Mouse (Mus musculus) adrenal gland, postnatal 10 days (tissue): ENCODE data around the gene Olfr600. TPM values are rescaled to one million over a fixed set of nuclear protein-coding genes. Genes with fewer than 3 reads are reported as not detected.
"Not testable (repeated sequence)": the region's sequence is repeated elsewhere in the genome, so short reads cannot be mapped to it uniquely, and the experiment has no call there.

ENCODE experiments used
- DNase-seq: peaks from one replicate; pipeline ENCODE4 v3.0.0; 2021; ENCODE audit warnings: mixed read lengths
- long read RNA-seq, 2 experiments: library from polyadenylated mRNA; stranded (forward); transcript quantifications; one replicate each; pipeline ENCODE4 v2.0.0; 2021
- total RNA-seq, 2 experiments: library from RNA; stranded (reverse); gene quantifications; 2 replicates each; pipeline ENCODE4 v1.2.3; 2021

The Olfr600 gene
- total RNA-seq, result not detected
- long read RNA-seq, experiment 1, result 0 reads
- long read RNA-seq, experiment 2, result 0 reads

DNA sequence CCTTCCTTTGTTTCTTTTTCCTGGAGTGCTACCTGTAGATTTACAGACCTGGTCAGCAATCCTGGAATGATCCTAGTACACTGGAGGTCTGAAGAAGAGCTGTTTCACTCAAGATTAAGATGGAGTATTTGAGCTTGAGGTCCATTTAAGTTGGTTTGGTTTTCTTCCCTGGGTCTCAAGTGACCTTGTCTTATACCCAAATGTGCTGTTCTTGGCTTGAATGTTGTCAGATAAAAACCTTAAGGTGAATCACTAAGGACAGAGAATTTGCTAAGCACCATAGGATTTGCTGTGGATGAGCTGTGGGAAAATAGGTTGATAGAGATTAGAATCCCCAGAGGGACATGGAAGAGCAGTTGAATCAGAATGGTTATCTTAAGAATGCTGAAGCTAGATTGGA, at the start of gene Olfr600:
Gene Olfr600, minus strand, starts transcription at position 101 of the 400 bp plus-strand sequence.
- DNase-seq, result no peak

DNA sequence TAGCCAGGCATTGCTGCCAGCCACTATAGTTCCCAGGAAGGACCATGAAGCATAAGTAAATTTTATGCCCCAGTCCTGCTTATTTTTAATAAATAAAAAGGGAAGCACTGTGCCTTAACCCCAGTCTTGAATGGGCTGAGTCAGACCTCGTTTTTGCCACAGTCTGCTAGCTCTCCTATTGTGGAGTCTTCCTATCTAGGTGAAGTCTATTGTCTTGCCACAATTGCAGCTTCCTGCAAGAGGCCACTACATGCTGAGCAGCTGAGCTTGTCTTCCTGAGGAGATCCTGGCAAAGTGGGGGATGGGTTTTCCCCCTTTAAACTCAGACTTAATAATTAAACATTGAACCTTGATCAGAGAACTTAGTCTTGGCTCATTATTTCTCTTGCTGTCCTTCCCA, 49.5 kb upstream of the Olfr600 start:
- DNase-seq, result no peak

DNA sequence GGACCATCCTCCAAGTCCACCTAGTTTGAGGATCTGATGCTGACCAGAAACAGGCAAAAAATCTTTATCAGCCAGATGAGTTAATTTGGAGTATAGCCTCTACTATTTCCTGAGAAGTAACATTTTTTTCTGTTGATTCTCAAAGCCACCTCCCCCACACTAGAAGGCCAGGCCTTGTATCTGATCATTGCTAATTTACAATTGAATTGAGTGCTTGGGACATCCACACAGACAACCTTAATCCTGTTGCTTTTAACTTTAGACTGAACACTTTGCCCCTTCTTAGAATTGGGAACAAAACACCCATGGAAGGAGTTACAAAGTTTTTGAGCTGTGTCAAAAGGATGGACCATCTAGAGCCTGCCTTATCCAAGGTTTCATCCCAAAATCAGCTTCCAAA, 48.3 kb upstream of the Olfr600 start:
- DNase-seq, result no peak

- no peak for DNase-seq
These were observed 36.6 kb upstream of the Olfr600 start, which contains the start of gene Olfr603 for GRCm38 (mm10) chr7:103386077-103386476. Olfr603 (minus strand) TSS chr7:103386177.

GRCm38 (mm10) chr7:103362555-103362954, 13.1 kb upstream of the Olfr600 start, which contains the start of gene Olfr601:
Olfr601 (minus strand) TSS chr7:103362655.
- no peak for DNase-seq

GRCm38 (mm10) chr7:103335617-103336016, 13.9 kb downstream of the Olfr600 start, which contains the start of gene Olfr599:
Olfr599 (plus strand) TSS chr7:103335917.
- no peak for DNase-seq

GRCm38 (mm10) chr7:103323268-103323667, 26.2 kb downstream of the Olfr600 start, which contains the start of gene Olfr598:
Olfr598 (plus strand) TSS chr7:103323568.
- no peak for DNase-seq

GRCm38 (mm10) chr7:103316015-103316414, 33.5 kb downstream of the Olfr600 start, which contains the start of gene Olfr597:
Olfr597 (plus strand) TSS chr7:103316315.
- DNase-seq, result not testable (repeated sequence)

DNA sequence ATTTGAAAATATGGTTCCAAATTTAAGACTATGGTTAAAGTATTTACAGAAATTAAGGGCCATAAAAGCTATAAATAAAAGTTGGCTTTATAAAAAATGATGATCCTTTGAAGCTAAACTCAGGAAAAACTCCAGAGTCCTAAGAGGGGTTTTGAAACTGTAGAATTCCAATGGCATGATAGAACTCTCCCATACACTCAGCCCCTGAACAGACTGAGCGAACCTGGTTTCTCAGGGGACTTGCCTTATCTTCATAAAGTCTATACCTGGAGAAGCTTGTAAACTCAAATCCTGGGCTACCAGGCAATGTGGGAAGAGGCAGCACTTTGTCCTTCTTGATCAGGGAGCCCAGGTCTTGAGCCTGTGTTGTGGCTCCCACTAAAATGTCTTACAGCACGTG, 44.1 kb downstream of the Olfr600 start, which contains the start of gene Olfr596:
Gene Olfr596, plus strand, starts transcription at position 301 of the 400 bp plus-strand sequence.
- DNase-seq, result not testable (repeated sequence)

Other genes starting within 250 kb of the Olfr600 start
- not detected for gene Olfr586, start 224.0 kb downstream of the Olfr600 start, total RNA-seq
- gene Olfr588-ps1, start 208.8 kb downstream of the Olfr600 start, total RNA-seq, result not detected
- gene Olfr589, start 193.3 kb downstream of the Olfr600 start, total RNA-seq, result not detected
- gene Olfr591, start 171.3 kb downstream of the Olfr600 start, total RNA-seq, result not detected
- not detected for gene Olfr592, start 164.9 kb downstream of the Olfr600 start, total RNA-seq
- not detected for gene Olfr593, start 137.8 kb downstream of the Olfr600 start, total RNA-seq
- not detected for gene Olfr594, start 132.7 kb downstream of the Olfr600 start, total RNA-seq
- not detected for gene Usp17ld, start 97.2 kb downstream of the Olfr600 start, total RNA-seq
- not detected for gene Olfr596, start 44.0 kb downstream of the Olfr600 start, total RNA-seq
- gene Olfr597, start 33.4 kb downstream of the Olfr600 start, total RNA-seq, result not detected
- not detected for gene Olfr598, start 26.1 kb downstream of the Olfr600 start, total RNA-seq
- not detected for gene Olfr599, start 13.8 kb downstream of the Olfr600 start, total RNA-seq
- not detected for gene Olfr601, start 13.0 kb upstream of the Olfr600 start, total RNA-seq
- gene Olfr603, start 36.5 kb upstream of the Olfr600 start, total RNA-seq, result not detected
- not detected for gene Usp17lc, start 65.4 kb upstream of the Olfr600 start, total RNA-seq
- not detected for gene Olfr605, start 95.8 kb upstream of the Olfr600 start, total RNA-seq
- not detected for gene Olfr606, start 99.4 kb upstream of the Olfr600 start, total RNA-seq
- not detected for gene Olfr607, start 114.5 kb upstream of the Olfr600 start, total RNA-seq
- gene Olfr608, start 120.2 kb upstream of the Olfr600 start, total RNA-seq, result not detected
- gene Olfr609, start 148.4 kb upstream of the Olfr600 start, total RNA-seq, result not detected
- gene Olfr610, start 162.5 kb upstream of the Olfr600 start, total RNA-seq, result not detected
- not detected for gene Olfr611, start 171.2 kb upstream of the Olfr600 start, total RNA-seq
- not detected for gene Olfr612, start 193.0 kb upstream of the Olfr600 start, total RNA-seq
- not detected for gene Olfr613, start 198.4 kb upstream of the Olfr600 start, total RNA-seq
- not detected for gene Olfr615, start 206.4 kb upstream of the Olfr600 start, total RNA-seq
- not detected for gene Olfr616, start 219.5 kb upstream of the Olfr600 start, total RNA-seq
- not detected for gene Olfr617, start 223.4 kb upstream of the Olfr600 start, total RNA-seq
- not detected for gene Olfr618, start 240.4 kb upstream of the Olfr600 start, total RNA-seq